Mouse (Mus musculus): ENCODE data around the gene Usp54. TPM values are rescaled to one million over a fixed set of nuclear protein-coding genes. Genes with fewer than 3 reads are reported as not detected.

Usp54 gene
- polyA plus RNA-seq (2012; ENCODE audit: insufficient read depth, insufficient read length, missing spikeins): 1.5 and 2.0 TPM in 2 replicates

- H3K4me1 ChIP-seq (ENCODE audit: control insufficient read depth, insufficient read depth, insufficient read length, low read length): no peaks in the 10 kb centered on the region
- H3K4me3 ChIP-seq (ENCODE audit: insufficient read depth, low read depth, low read length): peak within 1 kb of the TSS; percentile 87
- peak within 1 kb of the TSS; percentile 94 for H3K27ac ChIP-seq (replicated peaks; ENCODE audit: low read depth, low read length)
Observed at GRCm38 (mm10) chr14:20640644-20641437, at the start of gene Usp54. TSS of gene Usp54 (minus strand) at chr14:20641063.

GRCm38 (mm10) chr14:20689009-20689408, 48.1 kb upstream of the Usp54 start:
- H3K4me1 ChIP-seq (ENCODE audit: control insufficient read depth, insufficient read depth, insufficient read length, low read length): no peaks in the 10 kb centered on the region
- no peak overlapping the region for H3K27ac ChIP-seq (replicated peaks; ENCODE audit: low read depth, low read length)
- no peak overlapping the region for H3K4me3 ChIP-seq (ENCODE audit: insufficient read depth, low read depth, low read length)

GRCm38 (mm10) chr14:20686576-20686975, 45.7 kb upstream of the Usp54 start:
- H3K4me1 ChIP-seq (ENCODE audit: control insufficient read depth, insufficient read depth, insufficient read length, low read length): peaks cover 3% of the 10 kb centered on the region
- no peak overlapping the region for H3K4me3 ChIP-seq (ENCODE audit: insufficient read depth, low read depth, low read length)
- H3K27ac ChIP-seq (replicated peaks; ENCODE audit: low read depth, low read length): no peak overlapping the region

GRCm38 (mm10) chr14:20682498-20682897, 41.6 kb upstream of the Usp54 start:
- H3K4me3 ChIP-seq (ENCODE audit: insufficient read depth, low read depth, low read length): no peak overlapping the region
- peak overlapping the region; percentile 34 for H3K27ac ChIP-seq (replicated peaks; ENCODE audit: low read depth, low read length)
- peaks cover 3% of the 10 kb centered on the region for H3K4me1 ChIP-seq (ENCODE audit: control insufficient read depth, insufficient read depth, insufficient read length, low read length)

DNA sequence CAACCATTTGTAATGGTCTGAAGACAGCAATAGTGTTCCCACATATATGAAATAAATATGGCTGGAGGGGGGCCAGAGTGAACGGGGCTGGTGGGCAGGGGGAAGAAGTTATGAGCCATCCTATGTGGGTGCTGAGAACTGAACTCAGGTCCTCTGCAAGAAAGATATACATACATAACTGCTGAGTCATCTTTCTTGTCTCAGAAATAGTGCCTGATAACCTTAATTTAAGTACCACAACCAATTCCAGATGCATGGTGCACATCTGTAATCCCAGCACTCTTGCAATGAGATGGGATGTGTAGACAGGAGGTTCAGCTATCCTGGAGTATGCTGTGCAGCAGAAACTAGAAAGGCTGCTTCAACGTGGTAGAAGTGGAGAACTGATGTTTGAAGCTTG, 40.9 kb upstream of the Usp54 start:
- no peak overlapping the region for H3K4me3 ChIP-seq (ENCODE audit: insufficient read depth, low read depth, low read length)
- H3K27ac ChIP-seq (replicated peaks; ENCODE audit: low read depth, low read length): no peak overlapping the region
- H3K4me1 ChIP-seq (ENCODE audit: control insufficient read depth, insufficient read depth, insufficient read length, low read length): peaks cover 3% of the 10 kb centered on the region

DNA sequence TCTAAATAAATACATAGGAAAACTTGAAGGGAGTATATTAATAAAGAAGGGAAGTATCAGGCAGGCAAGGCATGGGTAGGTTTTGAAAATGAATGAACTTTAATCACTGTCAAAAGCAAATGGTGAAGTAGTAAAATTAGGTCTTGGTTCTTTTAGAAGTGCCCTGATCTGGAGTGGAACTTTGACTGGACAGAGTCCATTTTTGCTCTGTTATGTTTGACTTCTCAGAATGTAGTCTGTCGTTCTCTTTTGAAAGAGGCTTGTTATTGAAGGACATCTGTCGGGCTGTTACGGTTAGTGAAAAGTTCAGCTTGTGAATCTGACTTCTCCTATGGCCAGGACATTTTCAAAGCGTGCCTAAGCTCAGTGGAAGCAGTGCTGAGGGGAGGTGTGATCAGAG, 37.0 kb upstream of the Usp54 start:
- H3K4me3 ChIP-seq (ENCODE audit: insufficient read depth, low read depth, low read length): no peak overlapping the region
- peaks cover 5% of the 10 kb centered on the region for H3K4me1 ChIP-seq (ENCODE audit: control insufficient read depth, insufficient read depth, insufficient read length, low read length)
- H3K27ac ChIP-seq (replicated peaks; ENCODE audit: low read depth, low read length): no peak overlapping the region

DNA sequence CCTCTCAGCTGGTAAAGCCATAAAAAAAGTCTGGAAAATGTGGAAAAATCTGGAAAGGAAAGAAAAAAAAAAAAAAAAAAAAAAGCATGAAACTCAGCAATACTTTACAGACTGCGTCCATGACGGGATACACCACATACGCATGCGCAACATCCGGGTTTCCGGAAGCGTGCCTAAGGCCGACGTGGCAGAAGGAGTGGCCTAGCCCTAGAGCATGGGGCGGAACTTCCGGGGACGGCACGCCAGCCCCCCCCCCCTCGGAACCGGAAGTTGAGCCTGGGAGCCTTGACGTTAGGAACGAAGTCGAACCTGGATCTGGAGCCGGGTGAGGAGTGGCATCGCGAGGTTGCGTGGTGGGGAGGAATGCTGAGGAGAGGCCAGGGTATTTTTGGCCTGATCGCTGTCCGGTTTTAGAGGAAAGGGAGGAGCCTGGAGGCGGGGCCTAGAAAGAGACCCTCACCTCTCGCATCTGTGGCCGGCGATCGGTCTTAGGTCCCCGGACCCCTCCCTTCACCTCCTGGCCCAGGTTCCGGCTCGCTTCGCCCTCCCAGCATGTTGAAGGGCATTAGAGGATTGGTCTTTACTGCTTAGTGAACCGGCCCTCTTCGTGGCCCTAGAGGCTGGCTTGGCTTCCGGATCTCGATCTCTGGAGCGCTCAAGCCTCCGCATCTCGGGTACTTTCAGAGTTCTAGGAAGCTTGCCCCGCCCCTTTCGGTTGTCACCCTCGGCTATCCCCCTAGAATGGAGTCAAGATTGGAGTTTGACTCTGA, 33.4 kb upstream of the Usp54 start, which contains the start of gene Sec24c:
Gene Sec24c (plus strand): TSS at position 245 of the 770 bp plus-strand sequence.
- Histone ChIP-seq H3K4me3 (ENCODE audit: insufficient read depth, low read depth, low read length) (peak within 1 kb of the TSS; percentile 83), H3K27ac (replicated peaks; ENCODE audit: low read depth, low read length) (peak within 1 kb of the TSS; percentile 98)

DNA sequence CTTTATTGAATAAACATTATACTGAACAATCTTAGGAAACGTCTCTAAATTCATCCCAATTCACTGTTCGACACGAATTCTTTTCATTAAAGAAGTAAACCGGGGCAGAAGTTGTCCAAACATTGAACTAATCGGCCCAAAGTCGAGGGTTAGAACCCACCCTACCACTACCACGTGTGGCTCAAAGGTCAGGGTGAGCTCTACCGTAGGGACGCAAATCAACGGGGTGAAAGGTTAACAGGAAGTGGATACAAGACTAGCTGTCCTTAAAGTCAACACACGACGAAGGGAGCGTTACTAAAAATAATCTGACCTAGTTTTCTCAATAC, 32.8 kb upstream of the Usp54 start:
- H3K4me1 ChIP-seq (ENCODE audit: control insufficient read depth, insufficient read depth, insufficient read length, low read length): peaks cover 3% of the 10 kb centered on the region; the same call in 1 of the 2 replicates
- H3K27ac ChIP-seq (replicated peaks; ENCODE audit: low read depth, low read length): peak overlapping the region; percentile 98
- peak overlapping the region; percentile 63 for H3K4me3 ChIP-seq (ENCODE audit: insufficient read depth, low read depth, low read length)

More for the DNA sequence above, 33.4 kb upstream of the Usp54 start, which contains the start of gene Sec24c:
- H3K4me1 ChIP-seq (ENCODE audit: control insufficient read depth, insufficient read depth, insufficient read length, low read length): peaks cover 3% of the 10 kb centered on the region; the same call in 1 of the 2 replicates

- H3K27ac ChIP-seq (replicated peaks; ENCODE audit: low read depth, low read length): peak overlapping the region; percentile 61; the same call in 1 of the 2 replicates
- peaks cover 3% of the 10 kb centered on the region; the same call in 1 of the 2 replicates for H3K4me1 ChIP-seq (ENCODE audit: control insufficient read depth, insufficient read depth, insufficient read length, low read length)
- H3K4me3 ChIP-seq (ENCODE audit: insufficient read depth, low read depth, low read length): no peak overlapping the region
Observed at GRCm38 (mm10) chr14:20672990-20673389, 32.1 kb upstream of the Usp54 start.

DNA sequence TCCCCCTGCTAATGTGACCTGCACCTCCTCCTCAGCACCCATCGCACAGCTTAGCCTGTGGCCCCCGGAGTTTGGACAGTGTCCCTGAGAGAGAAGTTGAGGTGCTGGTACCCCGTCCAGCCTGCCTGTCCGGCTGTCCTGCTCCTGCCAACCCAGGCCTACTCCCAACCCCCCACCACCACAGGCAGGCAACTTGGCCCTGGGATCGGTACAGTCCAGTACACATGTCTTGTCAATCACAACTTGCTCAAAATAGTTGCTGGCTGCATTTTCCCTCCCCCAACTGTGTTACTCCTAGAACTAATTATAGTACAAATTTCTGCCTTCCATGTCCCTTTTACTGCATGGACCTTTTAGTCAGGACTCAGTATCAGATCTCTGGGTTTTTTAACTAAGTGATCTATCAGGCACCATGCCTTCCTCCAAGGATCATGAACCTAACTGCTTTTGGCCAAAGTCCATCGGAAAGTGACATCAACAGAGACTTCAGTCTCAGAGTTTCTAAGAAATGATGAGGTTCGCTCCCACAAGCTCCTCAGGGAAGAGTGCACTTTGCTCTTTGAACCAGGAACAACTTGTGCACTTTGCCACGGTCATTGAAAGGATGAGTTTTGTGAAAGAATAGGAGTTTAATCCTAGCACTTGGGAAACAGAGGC, 27.4 kb upstream of the Usp54 start, which contains the start of gene Synpo2l:
Gene Synpo2l (minus strand): TSS at position 201 of the 657 bp plus-strand sequence.
- H3K27ac ChIP-seq (replicated peaks; ENCODE audit: low read depth, low read length): no peak within 1 kb of the TSS
- no peak within 1 kb of the TSS; the same call in 1 of the 2 replicates for H3K4me3 ChIP-seq (ENCODE audit: insufficient read depth, low read depth, low read length)

GRCm38 (mm10) chr14:20667469-20667868, 26.6 kb upstream of the Usp54 start:
- H3K4me1 ChIP-seq (ENCODE audit: control insufficient read depth, insufficient read depth, insufficient read length, low read length): no peaks in the 10 kb centered on the region
- no peak overlapping the region for H3K4me3 ChIP-seq (ENCODE audit: insufficient read depth, low read depth, low read length)
- H3K27ac ChIP-seq (replicated peaks; ENCODE audit: low read depth, low read length): no peak overlapping the region

More for the DNA sequence above, 27.4 kb upstream of the Usp54 start, which contains the start of gene Synpo2l:
- H3K4me1 ChIP-seq (ENCODE audit: control insufficient read depth, insufficient read depth, insufficient read length, low read length): no peaks in the 10 kb centered on the region

- H3K4me3 ChIP-seq (ENCODE audit: insufficient read depth, low read depth, low read length): no peak overlapping the region
- H3K4me1 ChIP-seq (ENCODE audit: control insufficient read depth, insufficient read depth, insufficient read length, low read length): no peaks in the 10 kb centered on the region; the same call in 1 of the 2 replicates
- no peak overlapping the region for H3K27ac ChIP-seq (replicated peaks; ENCODE audit: low read depth, low read length)
Observed at GRCm38 (mm10) chr14:20664436-20664835, 23.6 kb upstream of the Usp54 start.

DNA sequence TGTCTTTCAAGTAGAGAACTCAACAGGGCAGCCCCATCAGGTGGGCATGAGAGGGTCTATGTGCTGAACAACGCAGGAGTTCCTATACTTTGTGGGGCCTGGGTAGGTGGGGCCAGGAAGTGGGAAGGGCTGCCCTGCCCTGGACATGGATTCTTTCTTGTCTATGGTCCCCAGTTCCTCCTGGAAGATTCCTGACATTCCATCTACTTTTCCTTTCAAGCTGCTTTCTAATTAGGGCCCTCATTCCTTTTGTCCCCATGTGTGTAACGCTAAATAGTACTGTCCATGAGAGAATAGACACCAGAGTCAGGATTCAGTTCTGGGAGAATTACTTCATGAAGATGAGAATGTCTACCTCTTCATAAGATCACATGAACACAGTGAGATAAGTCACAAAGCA, 22.7 kb upstream of the Usp54 start:
- Histone ChIP-seq H3K4me1 (ENCODE audit: control insufficient read depth, insufficient read depth, insufficient read length, low read length) (no peaks in the 10 kb centered on the region; the same call in 1 of the 2 replicates), H3K4me3 (ENCODE audit: insufficient read depth, low read depth, low read length) (no peak overlapping the region), H3K27ac (replicated peaks; ENCODE audit: low read depth, low read length) (no peak overlapping the region)

GRCm38 (mm10) chr14:20662740-20663139, 21.9 kb upstream of the Usp54 start:
- Histone ChIP-seq H3K27ac (replicated peaks; ENCODE audit: low read depth, low read length) (no peak overlapping the region), H3K4me3 (ENCODE audit: insufficient read depth, low read depth, low read length) (no peak overlapping the region)

More at GRCm38 (mm10) chr14:20662740-20663139, 21.9 kb upstream of the Usp54 start:
- H3K4me1 ChIP-seq (ENCODE audit: control insufficient read depth, insufficient read depth, insufficient read length, low read length): no peaks in the 10 kb centered on the region; the same call in 1 of the 2 replicates

Measured in brown adipose tissue, adult 24 weeks (tissue).